Mouse (Mus musculus) T-helper 1 cell (primary cell): ENCODE measurements around the gene Ugt1a8.

Experiments
- in situ Hi-C: fragments of 300-600 bp; cut with MboI, MseI; formaldehyde crosslinking; loops from one replicate; pipeline ENCODE4 v1.15.1; 2025; ENCODE audit warnings: high pct_unique_total_duplicates

Ugt1a8 gene

GRCm38 (mm10) chr1:88234646-88235045 is 147.0 kb downstream of the Ugt1a8 start:
- in situ Hi-C loops = no loop called here

- in situ Hi-C loops = no loop called here
These were observed 147.7 kb downstream of the Ugt1a8 start for GRCm38 (mm10) chr1:88235046-88235893.

GRCm38 (mm10) chr1:88235894-88236415 is 148.3 kb downstream of the Ugt1a8 start:
- in situ Hi-C loops = no loop called here

GRCm38 (mm10) chr1:88237311-88237710 is 149.7 kb downstream of the Ugt1a8 start:
- in situ Hi-C loops = no loop called here

GRCm38 (mm10) chr1:88238771-88239170 is 151.2 kb downstream of the Ugt1a8 start:
- in situ Hi-C loops = no loop called here

GRCm38 (mm10) chr1:88240072-88240471 is 152.5 kb downstream of the Ugt1a8 start:
- in situ Hi-C loops = no loop called here

- in situ Hi-C loops = no loop called here
These were observed 153.0 kb downstream of the Ugt1a8 start for GRCm38 (mm10) chr1:88240579-88240978.

GRCm38 (mm10) chr1:88243861-88244260 is 156.2 kb downstream of the Ugt1a8 start:
- in situ Hi-C loops = no loop called here

GRCm38 (mm10) chr1:88245881-88246280 is 158.3 kb downstream of the Ugt1a8 start:
- in situ Hi-C loops = no loop called here

- in situ Hi-C loops = no loop called here
These were observed 158.8 kb downstream of the Ugt1a8 start for GRCm38 (mm10) chr1:88246386-88246785.

- in situ Hi-C loops = no loop called here
These were observed 160.0 kb downstream of the Ugt1a8 start for GRCm38 (mm10) chr1:88247660-88248059.

GRCm38 (mm10) chr1:88248658-88249057 is 161.0 kb downstream of the Ugt1a8 start:
- in situ Hi-C loops = no loop called here

- in situ Hi-C loops = no loop called here
These were observed 162.0 kb downstream of the Ugt1a8 start for GRCm38 (mm10) chr1:88249596-88249995.

- in situ Hi-C loops = no loop called here
These were observed 162.4 kb downstream of the Ugt1a8 start for GRCm38 (mm10) chr1:88250023-88250422.

GRCm38 (mm10) chr1:88253106-88253505 is 165.5 kb downstream of the Ugt1a8 start:
- in situ Hi-C loops = no loop called here

- in situ Hi-C loops = no loop called here
These were observed 165.9 kb downstream of the Ugt1a8 start for GRCm38 (mm10) chr1:88253540-88253939.

GRCm38 (mm10) chr1:88254793-88255465 is 167.3 kb downstream of the Ugt1a8 start:
- in situ Hi-C loops = no loop called here

- in situ Hi-C loops = no loop called here
These were observed 167.8 kb downstream of the Ugt1a8 start for GRCm38 (mm10) chr1:88255466-88255857.

GRCm38 (mm10) chr1:88255989-88256754 is 168.6 kb downstream of the Ugt1a8 start:
- in situ Hi-C loops = no loop called here

GRCm38 (mm10) chr1:88256886-88257663 is 169.5 kb downstream of the Ugt1a8 start:
- in situ Hi-C loops = no loop called here

GRCm38 (mm10) chr1:88257681-88258080 is 170.1 kb downstream of the Ugt1a8 start:
- in situ Hi-C loops = no loop called here
